Mouse (Mus musculus): ENCODE results near the gene Il1rapl2. TPM values are rescaled to one million over a fixed set of nuclear protein-coding genes. Genes with fewer than 3 reads are reported as not detected.
A peak's percentile ranks its signal among the peaks of the same experiment; 100 is the strongest.
"Not testable (repeated sequence)": the region's sequence is repeated elsewhere in the genome, so short reads cannot be mapped to it uniquely, and the experiment has no call there.

The Il1rapl2 gene
- polyA plus RNA-seq, 1 experiment from 2014 or later: 1.0 TPM

DNA sequence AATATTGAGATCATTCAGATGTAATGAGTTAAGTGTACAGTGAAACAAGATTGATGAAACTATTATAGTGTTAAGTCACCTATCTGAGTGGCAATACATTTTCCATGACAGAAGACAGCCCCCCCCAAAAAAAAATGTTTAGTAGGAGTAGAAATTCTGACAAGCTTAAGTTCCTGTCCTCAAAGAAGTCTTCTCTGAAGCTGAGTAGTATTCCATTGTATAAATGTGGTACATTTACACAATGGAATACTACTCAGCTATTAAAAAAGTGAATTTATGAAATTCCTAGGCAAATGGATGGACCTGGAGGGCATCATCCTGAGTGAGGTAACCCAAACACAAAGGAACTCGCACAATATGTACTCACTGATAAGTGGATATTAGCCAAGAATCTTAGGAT is 778.3 kb downstream of the Il1rapl2 start:
- not testable (repeated sequence) for H3K4me1 ChIP-seq; H3K27ac ChIP-seq; H3K9ac ChIP-seq; H3K9me3 ChIP-seq; H3K36me3 ChIP-seq; H3K4me2 ChIP-seq (replicated peaks); H3K27me3 ChIP-seq; H3K4me3 ChIP-seq; ATAC-seq (ENCODE audit: low FRiP score, low read depth)
- 60% methylated on average over 1 of the region's 1 CpGs for WGBS

DNA sequence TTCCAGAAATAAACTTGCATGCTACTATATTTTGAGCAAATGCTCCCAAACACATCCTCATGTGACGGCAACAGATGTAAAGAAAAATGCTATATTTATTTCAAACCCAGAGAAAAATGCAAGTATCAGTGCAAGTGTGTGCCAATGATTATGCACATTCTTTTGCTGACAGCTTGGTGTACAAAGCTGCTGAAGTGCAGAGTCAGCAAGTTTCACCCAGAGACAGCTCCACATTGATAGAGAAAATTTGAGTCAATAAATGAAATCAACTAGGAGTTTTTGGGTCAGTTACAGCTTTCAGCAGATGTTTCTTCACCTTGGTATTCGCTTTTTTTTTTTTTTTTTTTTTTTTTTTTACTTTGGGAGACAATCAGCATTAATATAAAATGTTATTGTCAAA is 863.4 kb downstream of the Il1rapl2 start:
- WGBS: 76% methylated on average over 2 of the region's 2 CpGs
- Histone ChIP-seq H3K27me3 (no peaks in the 10 kb centered on the region), H3K9ac (no peak overlapping the region), H3K36me3 (no peaks in the 10 kb centered on the region), H3K27ac (no peak overlapping the region), H3K4me1 (no peaks in the 10 kb centered on the region), H3K4me2 (replicated peaks) (no peak overlapping the region), H3K4me3 (no peak overlapping the region), H3K9me3 (no peaks in the 10 kb centered on the region)
- no peak for ATAC-seq (ENCODE audit: low FRiP score, low read depth)

DNA sequence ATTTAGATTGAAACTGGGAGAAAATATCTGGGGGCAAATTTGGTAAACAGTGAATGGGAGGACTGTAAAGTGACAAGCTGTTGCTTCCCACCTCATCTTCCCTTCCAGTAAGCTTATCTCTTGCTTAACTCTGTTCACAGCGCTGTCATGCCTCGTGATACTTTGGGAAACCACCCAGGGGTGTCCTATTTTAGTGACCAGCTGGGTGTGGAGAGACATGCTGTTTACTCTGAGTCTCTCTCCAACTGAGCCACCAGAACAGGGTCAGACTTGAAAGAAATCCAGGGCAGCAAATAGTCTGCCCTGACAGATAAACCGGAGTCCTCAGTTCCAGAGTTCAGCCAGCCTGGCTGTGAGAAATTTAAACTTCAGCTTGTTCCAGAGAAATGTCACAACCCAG is 867.5 kb downstream of the Il1rapl2 start:
- no peak for ATAC-seq (ENCODE audit: low FRiP score, low read depth)
- H3K9me3 ChIP-seq: no peaks in the 10 kb centered on the region

DNA sequence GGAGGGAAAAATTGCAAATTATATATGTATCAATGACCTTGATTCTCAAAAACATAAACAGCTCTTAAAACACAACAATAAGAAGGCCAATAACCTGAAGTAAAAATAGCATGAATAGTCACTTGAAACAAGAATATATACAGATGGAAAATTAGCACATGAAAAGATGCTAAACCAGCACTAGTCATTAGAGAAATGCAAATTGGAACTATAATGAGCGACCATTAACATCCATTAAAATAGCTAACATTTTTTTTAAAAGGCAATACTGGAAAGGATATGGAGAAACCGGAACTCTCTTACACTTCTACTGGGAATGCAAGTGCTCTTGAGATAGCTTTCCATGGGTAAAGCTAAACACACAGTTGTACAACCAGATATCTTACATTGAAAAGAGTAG is 879.4 kb downstream of the Il1rapl2 start:
- Histone ChIP-seq H3K4me1 (no peaks in the 10 kb centered on the region), H3K27ac (no peak overlapping the region), H3K9ac (no peak overlapping the region), H3K9me3 (no peaks in the 10 kb centered on the region), H3K36me3 (no peaks in the 10 kb centered on the region), H3K4me3 (no peak overlapping the region), H3K4me2 (replicated peaks) (no peak overlapping the region), H3K27me3 (no peaks in the 10 kb centered on the region)
- 79% methylated on average over 2 of the region's 2 CpGs for WGBS
- ATAC-seq (ENCODE audit: low FRiP score, low read depth): no peak

More for the DNA sequence above, 867.5 kb downstream of the Il1rapl2 start:
- 74% methylated on average over 3 of the region's 3 CpGs for WGBS
- H3K27me3 ChIP-seq: no peaks in the 10 kb centered on the region
- H3K9ac ChIP-seq: no peak overlapping the region
- H3K4me3 ChIP-seq: no peak overlapping the region
- no peaks in the 10 kb centered on the region for H3K36me3 ChIP-seq
- H3K4me1 ChIP-seq: no peaks in the 10 kb centered on the region
- H3K4me2 ChIP-seq (replicated peaks): no peak overlapping the region
- H3K27ac ChIP-seq: no peak overlapping the region

DNA sequence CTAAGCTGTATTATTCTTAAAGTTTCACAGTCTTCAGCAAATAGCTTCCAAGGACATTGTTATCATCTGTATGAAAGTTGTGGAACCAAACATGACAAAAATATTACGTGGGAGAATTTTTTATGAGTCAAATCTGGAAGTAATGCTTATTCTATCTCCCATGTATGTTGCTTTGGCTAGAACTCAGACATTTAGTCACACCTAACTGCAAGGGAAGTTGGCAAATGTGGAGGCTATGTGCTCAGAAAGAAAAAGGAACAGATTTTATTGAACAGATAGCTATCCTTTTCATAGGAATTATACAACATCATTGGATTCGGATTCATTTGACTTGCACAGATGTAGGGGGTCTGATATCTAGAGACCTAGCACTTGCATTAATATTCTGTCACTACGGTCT is 908.1 kb downstream of the Il1rapl2 start:
- ATAC-seq (ENCODE audit: low FRiP score, low read depth): no peak
- Histone ChIP-seq H3K9me3 (no peaks in the 10 kb centered on the region), H3K4me2 (replicated peaks) (no peak overlapping the region), H3K4me1 (no peaks in the 10 kb centered on the region), H3K9ac (no peak overlapping the region), H3K27ac (no peak overlapping the region), H3K36me3 (no peaks in the 10 kb centered on the region), H3K4me3 (no peak overlapping the region), H3K27me3 (no peaks in the 10 kb centered on the region)
- 75% methylated on average over 3 of the region's 3 CpGs for WGBS

DNA sequence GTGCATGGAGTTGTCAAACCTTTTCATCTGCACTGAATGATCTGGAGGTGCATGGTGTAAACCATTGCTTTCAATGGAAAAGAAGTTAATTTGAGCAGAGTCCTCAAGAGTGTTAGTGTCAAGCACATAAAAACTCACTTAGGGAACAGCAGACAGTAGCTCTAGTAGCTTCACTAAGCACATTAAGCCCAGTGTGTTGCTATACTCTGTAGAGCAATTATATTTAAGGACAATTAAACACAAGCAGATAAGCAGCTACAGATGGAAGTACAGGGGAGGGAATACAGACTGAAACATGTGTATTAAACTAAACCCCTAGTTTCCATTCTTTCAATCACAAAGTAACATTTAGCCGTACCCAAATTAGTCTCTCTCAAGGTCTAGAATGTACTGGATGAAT is 930.1 kb downstream of the Il1rapl2 start:
- Histone ChIP-seq H3K27ac (no peak overlapping the region), H3K4me3 (no peak overlapping the region)
- WGBS: 87% methylated on average over 1 of the region's 1 CpGs

DNA sequence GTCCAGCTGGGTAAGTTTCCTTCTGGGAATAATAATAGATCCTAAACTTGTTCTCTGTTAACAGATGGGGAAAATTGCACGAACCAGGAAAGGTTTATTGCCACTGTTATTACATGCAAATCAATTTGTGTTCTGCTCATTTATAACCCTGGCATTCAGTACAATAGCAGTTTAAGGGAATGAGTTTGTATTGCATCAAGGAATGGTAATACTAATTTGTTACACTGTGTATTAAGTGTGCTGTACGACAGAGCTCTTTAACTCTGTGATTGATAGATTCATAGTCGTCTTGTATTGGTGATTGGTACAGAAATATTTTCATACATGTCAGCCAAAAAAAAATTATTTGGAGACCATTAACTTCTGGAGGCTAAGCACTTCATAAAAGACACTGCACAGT is 934.6 kb downstream of the Il1rapl2 start:
- Histone ChIP-seq H3K4me3 (no peak overlapping the region), H3K27ac (no peak overlapping the region), H3K36me3 (no peaks in the 10 kb centered on the region), H3K27me3 (no peaks in the 10 kb centered on the region), H3K9me3 (no peaks in the 10 kb centered on the region), H3K4me2 (replicated peaks) (no peak overlapping the region), H3K9ac (no peak overlapping the region), H3K4me1 (no peaks in the 10 kb centered on the region)
- WGBS: 43% methylated on average over 3 of the region's 3 CpGs
- ATAC-seq (ENCODE audit: low FRiP score, low read depth): no peak

More for the DNA sequence above, 930.1 kb downstream of the Il1rapl2 start:
- H3K4me1 ChIP-seq: no peaks in the 10 kb centered on the region
- H3K36me3 ChIP-seq: no peaks in the 10 kb centered on the region
- no peak overlapping the region for H3K4me2 ChIP-seq (replicated peaks)
- no peak overlapping the region for H3K9ac ChIP-seq
- H3K27me3 ChIP-seq: no peaks in the 10 kb centered on the region
- ATAC-seq (ENCODE audit: low FRiP score, low read depth): no peak
- no peaks in the 10 kb centered on the region for H3K9me3 ChIP-seq

DNA sequence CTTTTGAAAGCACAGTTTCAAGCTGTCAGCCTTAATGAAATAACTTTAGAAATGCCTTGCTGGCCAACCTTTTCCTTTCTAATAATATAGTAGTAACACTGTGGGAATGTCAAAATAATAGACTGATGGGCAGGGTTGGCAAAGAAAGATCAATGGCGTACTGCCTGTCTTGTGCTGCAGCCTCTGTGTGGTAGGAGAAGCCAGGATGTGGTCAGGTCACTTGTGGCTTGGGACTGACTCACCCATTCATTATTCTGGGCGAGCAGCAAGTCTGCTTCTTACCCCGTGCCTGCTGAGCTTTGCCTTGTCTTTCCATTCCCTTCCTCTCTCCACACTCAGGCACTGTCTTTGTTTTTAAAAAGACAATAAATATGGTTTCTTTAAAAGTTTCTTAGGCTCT is 1049.7 kb downstream of the Il1rapl2 start:
- no peak overlapping the region for H3K9ac ChIP-seq
- H3K4me3 ChIP-seq: no peak overlapping the region
- no peaks in the 10 kb centered on the region for H3K4me1 ChIP-seq
- WGBS: 84% methylated on average over 3 of the region's 3 CpGs
- H3K4me2 ChIP-seq (replicated peaks): no peak overlapping the region
- H3K36me3 ChIP-seq: no peaks in the 10 kb centered on the region
- H3K27me3 ChIP-seq: 0 out of 2 replicates have a peak, but pooled peaks cover 3% of the 10 kb centered on the region
- no peaks in the 10 kb centered on the region for H3K9me3 ChIP-seq
- no peak overlapping the region for H3K27ac ChIP-seq
- no peak for ATAC-seq (ENCODE audit: low FRiP score, low read depth)

DNA sequence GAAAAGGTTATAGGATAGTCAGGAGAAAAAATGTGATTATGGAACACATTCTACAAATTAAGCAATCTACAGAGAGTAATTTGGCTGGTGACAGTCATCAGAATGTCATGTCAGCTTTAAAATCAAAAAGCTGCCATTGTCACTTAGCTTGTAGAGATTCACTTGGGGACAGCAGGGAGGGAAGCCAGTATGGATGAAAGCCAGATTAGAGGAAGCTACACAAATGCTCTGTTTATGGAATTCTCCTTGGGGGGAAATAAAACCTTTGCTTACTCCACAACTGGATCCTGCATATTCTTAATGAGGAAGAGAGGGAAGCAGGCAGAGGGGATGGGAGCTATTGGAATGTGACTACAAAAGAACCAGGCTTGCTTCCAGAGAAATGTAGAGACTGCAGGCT is 1054.9 kb downstream of the Il1rapl2 start:
- Histone ChIP-seq H3K27me3 (no peaks in the 10 kb centered on the region), H3K9me3 (no peaks in the 10 kb centered on the region), H3K9ac (no peak overlapping the region), H3K4me1 (no peaks in the 10 kb centered on the region), H3K36me3 (no peaks in the 10 kb centered on the region), H3K4me3 (no peak overlapping the region), H3K27ac (no peak overlapping the region), H3K4me2 (replicated peaks) (no peak overlapping the region)
- no peak for ATAC-seq (ENCODE audit: low FRiP score, low read depth)

DNA sequence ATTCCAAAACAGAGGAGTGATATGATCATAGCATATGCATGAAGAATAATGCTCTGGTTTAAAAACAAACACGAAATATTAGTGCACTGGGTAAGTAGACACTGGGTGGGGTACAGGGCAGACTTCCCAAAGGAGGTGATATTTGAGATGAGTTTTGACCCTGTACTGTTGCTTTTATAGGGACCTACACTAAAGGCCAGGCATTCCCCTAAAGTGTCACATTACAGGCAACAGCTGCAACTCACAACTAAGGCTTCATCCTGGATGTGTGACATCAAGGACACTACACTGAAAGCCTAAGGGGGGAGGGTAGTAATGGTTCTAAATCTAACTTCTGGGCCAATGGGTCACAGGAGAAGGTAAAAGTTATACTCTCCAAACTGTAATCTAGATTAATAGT is 1152.0 kb downstream of the Il1rapl2 start:
- no peak overlapping the region for H3K4me2 ChIP-seq (replicated peaks)
- H3K9ac ChIP-seq: no peak overlapping the region
- H3K27me3 ChIP-seq: peaks cover 12% of the 10 kb centered on the region; the same call in 1 of the 2 replicates
- no peak overlapping the region for H3K4me3 ChIP-seq
- peak; percentile 51; the same call in 1 of the 2 replicates for ATAC-seq (ENCODE audit: low FRiP score, low read depth)
- H3K9me3 ChIP-seq: no peaks in the 10 kb centered on the region
- H3K27ac ChIP-seq: no peak overlapping the region
- no peaks in the 10 kb centered on the region for H3K36me3 ChIP-seq
- WGBS: 56% methylated on average over 1 of the region's 1 CpGs
- H3K4me1 ChIP-seq: no peaks in the 10 kb centered on the region

DNA sequence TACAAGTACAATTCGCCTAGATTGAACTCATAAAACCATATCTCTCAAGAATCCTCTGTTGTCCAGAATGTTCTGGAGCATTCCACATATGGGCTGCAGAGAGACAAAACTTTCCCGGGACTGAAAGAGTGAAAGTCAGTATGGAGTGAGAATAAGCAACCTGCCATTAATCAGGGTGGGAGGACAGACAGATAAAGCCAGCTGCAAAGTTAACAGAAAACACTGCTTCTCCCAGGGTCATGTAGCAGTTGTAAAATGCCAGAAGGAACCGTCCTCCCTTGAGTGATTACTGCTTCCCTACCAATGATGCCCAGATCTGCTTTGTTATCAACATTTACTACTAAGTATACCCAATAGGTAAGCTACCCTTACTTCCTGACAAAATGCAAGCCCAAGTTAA is 1230.5 kb downstream of the Il1rapl2 start:
- ATAC-seq (ENCODE audit: low FRiP score, low read depth): no peak
- WGBS: 35% methylated on average over 3 of the region's 3 CpGs
- no peaks in the 10 kb centered on the region for H3K4me1 ChIP-seq

DNA sequence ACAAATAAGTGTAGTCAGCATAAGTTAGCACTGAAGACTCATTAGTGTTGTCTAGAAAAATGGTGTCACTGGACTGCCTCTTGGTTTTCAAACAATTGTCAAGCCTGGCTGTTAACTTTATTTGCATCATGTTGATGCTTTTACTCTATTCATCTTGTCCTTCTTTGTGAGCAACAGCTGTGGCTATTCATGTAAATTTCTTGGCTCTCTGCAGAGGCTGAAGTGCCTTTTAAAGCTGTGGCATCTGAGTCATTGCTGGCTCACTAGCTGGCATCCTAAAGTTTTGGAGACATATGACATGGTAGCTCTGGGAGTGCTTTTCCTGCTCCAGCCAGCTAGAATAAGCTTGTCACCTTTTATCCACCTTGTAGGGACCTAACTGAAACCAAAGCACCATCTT is 1261.5 kb downstream of the Il1rapl2 start:
- H3K4me2 ChIP-seq (replicated peaks): no peak overlapping the region
- no peaks in the 10 kb centered on the region for H3K36me3 ChIP-seq
- no peaks in the 10 kb centered on the region for H3K27me3 ChIP-seq
- H3K4me1 ChIP-seq: no peaks in the 10 kb centered on the region
- H3K9me3 ChIP-seq: no peaks in the 10 kb centered on the region
- no peak overlapping the region for H3K27ac ChIP-seq
- no peak overlapping the region for H3K4me3 ChIP-seq
- no peak for ATAC-seq (ENCODE audit: low FRiP score, low read depth)
- no peak overlapping the region for H3K9ac ChIP-seq

More for the DNA sequence above, 1230.5 kb downstream of the Il1rapl2 start:
- no peak overlapping the region for H3K9ac ChIP-seq
- no peaks in the 10 kb centered on the region for H3K36me3 ChIP-seq
- H3K4me3 ChIP-seq: no peak overlapping the region
- H3K9me3 ChIP-seq: no peaks in the 10 kb centered on the region
- H3K27ac ChIP-seq: no peak overlapping the region
- no peaks in the 10 kb centered on the region for H3K27me3 ChIP-seq
- H3K4me2 ChIP-seq (replicated peaks): no peak overlapping the region

DNA sequence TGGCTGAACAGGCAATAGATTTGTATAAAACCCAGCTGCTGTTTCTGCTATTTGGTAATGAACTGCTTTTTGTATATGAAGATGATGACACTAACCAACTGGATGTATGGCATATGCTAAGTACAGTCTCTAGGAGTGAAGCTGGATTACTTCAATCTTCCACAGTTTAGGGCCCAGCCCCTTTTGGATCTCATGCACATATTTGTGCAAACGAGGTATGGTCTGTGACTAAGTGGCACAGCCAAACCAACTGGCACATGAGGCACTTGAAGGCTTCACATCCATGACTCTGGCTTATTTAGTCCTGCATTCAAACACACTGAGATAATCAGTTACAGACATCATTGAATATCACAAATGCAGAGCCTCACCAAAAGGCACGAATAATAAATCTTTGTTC is 1263.5 kb downstream of the Il1rapl2 start:
- no peak overlapping the region for H3K9ac ChIP-seq
- no peaks in the 10 kb centered on the region for H3K9me3 ChIP-seq
- no peaks in the 10 kb centered on the region for H3K4me1 ChIP-seq
- H3K36me3 ChIP-seq: no peaks in the 10 kb centered on the region
- H3K4me3 ChIP-seq: no peak overlapping the region
- H3K27ac ChIP-seq: no peak overlapping the region
- 73% methylated on average over 2 of the region's 2 CpGs for WGBS
- H3K4me2 ChIP-seq (replicated peaks): no peak overlapping the region
- H3K27me3 ChIP-seq: no peaks in the 10 kb centered on the region
- ATAC-seq (ENCODE audit: low FRiP score, low read depth): no peak

All from limb, embryonic 13.5 days (tissue).